Mouse (Mus musculus) c-Kit-positive CD71-positive TER-119-positive erythroid progenitor cells, embryonic 14.5 days (primary cell): ENCODE measurements at regions not wholly inside any gene's neighbourhood (a gene's known extent, or its start where the extent isn't known, plus 50 kb on each side); places are given as distances from the start of the nearest gene placed in this dataset.

ENCODE experiments used
- DNase-seq: peaks from one replicate; pipeline ENCODE4 v3.0.0-alpha.2; 2013; ENCODE audit warnings: low spot score

- no peak for DNase-seq
Measured at GRCm38 (mm10) chr7:71873817-71874216, 432.6 kb downstream of the Mctp2 start.

GRCm38 (mm10) chr7:71872912-71873311, 433.5 kb downstream of the Mctp2 start:
- no peak for DNase-seq

- DNase-seq = peak; percentile 6
Measured at GRCm38 (mm10) chr7:71867090-71867489, 439.3 kb downstream of the Mctp2 start.

DNA sequence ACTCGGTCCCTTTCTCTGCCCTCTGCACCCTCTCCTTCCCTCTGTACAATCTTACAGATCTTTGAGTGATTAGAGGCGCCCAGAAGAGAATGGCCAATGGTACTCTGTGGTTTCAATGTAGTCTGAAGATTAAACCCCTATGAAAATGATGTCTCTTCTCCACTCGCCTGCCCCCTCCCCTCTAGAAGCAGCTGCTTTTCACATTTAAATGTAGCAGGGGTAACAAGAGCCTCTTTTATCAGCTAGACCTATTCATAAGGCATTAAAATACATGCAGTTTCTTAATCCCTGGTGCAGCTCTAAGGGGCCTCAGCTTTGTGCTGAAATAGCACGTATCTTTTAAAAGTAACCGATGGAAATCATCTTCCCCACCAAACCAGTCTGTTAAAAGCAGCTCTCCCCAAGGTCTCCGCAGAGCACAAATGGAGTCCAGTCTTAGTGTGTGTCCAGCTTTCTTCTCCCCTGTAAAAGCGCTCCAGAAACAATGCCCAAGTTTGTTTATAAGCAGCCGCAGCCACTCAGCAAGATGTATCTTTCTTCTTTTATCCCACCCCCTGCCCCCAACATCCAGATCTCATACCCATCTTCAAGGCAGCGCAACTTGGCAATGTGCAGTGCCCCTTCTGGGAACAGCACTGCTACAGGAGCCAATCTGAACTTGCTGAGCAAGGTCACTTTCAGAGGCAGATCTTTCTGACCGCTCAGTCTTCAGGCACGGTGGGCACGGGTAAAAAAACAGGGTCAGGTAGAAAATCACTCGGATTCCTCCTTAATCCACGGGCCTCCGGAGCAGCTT, 440.8 kb downstream of the Mctp2 start:
- DNase-seq = no peak

DNA sequence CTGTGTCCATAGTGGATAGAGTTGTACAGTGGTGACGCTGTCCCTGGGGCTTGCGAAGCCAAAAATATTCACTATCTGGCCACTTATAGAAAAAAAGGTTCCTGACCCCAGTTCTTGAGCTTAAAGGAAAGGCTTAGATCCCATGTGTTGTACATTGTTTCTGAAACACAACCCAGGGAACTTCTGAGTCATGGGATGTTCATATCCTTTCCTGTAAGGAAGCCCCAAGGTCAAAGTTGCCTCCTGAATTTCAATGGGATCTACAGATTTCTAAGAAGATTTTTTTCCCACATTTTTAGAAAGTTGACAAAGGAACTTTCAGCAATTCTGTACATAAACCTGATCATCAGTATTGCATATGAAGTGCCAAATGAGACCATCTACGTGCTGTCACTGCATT, 453.5 kb downstream of the Mctp2 start:
- no peak for DNase-seq

- no peak for DNase-seq
Measured at GRCm38 (mm10) chr7:71849174-71849573, 457.2 kb downstream of the Mctp2 start.

DNA sequence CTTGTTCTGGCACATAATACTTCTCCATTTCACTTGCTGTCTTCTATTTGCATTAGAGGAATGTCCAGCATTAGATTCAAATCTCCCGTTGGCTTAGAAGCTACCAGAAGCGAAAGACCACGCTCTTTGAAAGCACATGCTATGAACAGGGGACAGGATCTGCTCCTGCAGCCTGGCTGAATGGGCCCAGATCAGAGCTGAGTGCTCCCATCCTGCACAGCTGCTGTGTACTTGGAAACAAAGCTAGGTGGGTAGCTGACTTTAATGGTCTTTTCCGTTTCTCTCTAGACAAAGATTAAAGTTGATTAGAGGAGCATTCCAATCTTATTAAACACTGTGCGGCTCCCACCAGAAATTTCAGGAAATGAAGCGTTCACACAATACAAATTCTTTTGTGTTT, 468.6 kb downstream of the Mctp2 start:
- DNase-seq = no peak

GRCm38 (mm10) chr7:71831790-71832525, 474.4 kb downstream of the Mctp2 start:
- no peak for DNase-seq

GRCm38 (mm10) chr7:71829567-71829966, 476.8 kb downstream of the Mctp2 start:
- no peak for DNase-seq

- no peak for DNase-seq
Measured at GRCm38 (mm10) chr7:71816138-71816537, 464.9 kb upstream of the Gm10295 start.

GRCm38 (mm10) chr7:71794201-71794600, 442.9 kb upstream of the Gm10295 start:
- DNase-seq = no peak

GRCm38 (mm10) chr7:71788401-71788800, 437.1 kb upstream of the Gm10295 start:
- no peak for DNase-seq

DNA sequence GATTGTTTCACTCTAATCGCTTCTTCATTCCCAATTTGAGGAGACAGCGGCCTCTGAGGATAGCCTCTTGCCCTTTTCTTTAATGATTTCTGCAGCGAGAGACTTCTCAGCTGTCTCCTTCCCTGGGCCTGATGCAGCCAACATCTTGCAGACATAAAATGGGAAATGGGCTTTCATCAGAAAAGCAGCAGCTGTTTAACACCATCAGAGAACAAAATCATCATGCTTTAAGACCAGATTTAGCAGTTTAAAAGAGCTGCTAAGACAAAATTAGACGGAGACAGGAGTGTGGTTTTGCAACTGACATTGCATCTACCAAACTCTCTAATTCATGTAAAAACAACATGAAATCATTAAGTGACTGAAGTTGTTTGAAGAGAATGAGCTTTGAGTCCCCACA, 431.2 kb upstream of the Gm10295 start:
- no peak for DNase-seq

- no peak for DNase-seq
Measured at GRCm38 (mm10) chr7:71749886-71750285, 398.6 kb upstream of the Gm10295 start.

DNA sequence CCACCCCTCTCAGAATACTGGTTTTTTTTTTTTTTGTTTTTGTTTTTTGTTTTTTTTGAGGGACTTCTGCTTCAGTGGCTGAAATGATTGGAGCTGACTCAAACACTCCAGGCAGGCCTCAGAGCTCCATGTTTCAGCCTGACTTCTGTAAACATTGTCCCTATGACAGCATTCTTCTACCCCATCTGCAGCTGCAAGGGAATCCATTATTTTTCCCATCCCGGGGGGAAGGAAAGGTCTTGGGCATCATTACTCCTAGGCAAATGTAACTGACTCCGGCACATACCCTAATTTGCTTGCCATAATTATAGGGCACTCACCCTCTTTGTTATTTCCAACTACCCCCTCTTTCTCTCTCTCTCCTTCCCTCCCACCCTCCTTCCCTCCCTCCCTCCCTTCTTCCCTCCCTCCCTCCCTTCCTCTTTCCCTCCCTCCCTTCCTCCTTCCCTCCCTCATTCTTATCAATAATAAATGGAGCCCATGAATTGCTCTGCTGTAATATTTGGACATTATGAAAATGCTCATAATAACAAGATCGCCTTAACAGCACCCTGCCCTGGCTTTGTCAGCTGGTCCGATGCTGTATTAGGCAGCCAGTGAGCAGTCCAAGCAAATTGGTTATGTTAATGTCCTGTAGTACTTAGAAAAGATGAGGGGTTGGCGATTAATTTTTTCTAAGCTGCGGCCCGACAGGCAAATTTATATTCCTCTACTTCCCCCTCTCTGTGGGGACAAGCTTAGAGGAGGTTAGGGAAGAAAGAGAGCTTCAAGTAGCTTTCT, 395.0 kb upstream of the Gm10295 start:
- no peak for DNase-seq

DNA sequence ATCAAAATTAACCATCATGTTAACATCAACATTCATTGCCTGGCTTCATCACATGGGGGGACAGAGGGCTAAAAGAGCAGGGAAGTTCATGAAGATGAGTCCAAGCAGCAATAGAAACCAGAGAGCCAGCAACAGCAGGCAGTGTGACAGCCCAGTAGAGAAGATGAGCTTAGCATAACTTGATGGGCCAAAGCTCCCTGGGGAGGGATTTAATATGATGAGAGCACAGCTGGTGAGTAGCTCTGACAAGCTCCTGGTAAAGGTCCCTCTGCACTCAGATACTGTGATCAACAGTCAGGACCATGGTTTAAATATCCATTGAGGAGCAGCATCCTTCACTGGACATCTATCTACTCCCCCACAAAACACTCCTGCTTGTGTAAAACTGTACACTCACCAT, 377.2 kb upstream of the Gm10295 start:
- DNase-seq = no peak

DNA sequence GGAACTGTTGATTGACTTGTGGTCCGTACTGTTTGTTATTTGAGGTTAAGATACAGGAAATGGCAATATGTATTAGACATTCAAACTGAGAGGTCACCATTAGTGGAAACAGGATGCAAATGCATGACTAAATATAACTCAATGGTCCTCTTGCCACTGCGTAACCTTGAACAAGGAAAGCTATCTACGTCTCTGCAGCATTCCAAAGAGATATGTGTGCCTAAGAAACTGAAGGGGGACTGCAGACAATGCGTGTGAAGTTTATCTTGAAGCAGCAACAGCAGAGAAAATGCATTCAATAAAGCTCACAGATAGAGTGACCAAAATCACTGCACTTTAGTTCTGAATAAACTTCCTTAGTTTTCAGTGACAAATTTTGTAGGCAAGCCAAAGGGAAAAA, 356.9 kb upstream of the Gm10295 start:
- DNase-seq = no peak

GRCm38 (mm10) chr7:71706201-71706600, 354.9 kb upstream of the Gm10295 start:
- no peak for DNase-seq

GRCm38 (mm10) chr7:71705426-71706050, 354.3 kb upstream of the Gm10295 start:
- no peak for DNase-seq

DNA sequence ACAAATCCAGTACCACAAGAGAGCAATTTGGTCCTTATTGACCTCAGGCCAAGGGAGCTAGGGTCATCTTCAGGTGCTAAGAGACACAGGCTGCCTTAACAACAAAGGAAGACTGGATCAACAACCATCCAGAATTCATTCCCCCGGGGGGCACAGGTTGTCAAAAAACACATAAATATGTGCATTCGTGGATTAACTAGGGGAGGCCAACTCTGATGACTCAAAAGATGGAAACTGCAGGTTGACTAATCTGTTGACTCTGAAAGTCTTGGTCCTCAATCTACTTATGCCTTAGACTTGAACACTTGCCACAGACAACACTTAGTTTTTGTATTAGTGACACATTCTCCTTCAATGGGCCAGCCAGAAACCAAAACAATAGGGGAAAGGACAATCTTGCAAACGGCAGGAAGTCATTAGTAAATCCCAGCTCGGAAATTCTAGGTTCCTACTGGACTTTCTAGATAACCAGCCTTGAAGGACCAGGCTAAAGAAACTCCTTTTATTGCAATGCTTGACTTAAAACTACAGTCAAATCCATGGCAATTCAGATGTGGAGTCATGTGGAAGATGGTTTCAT, 353.5 kb upstream of the Gm10295 start:
- DNase-seq = no peak
